Mouse (Mus musculus): ENCODE measurements at regions not wholly inside any gene's neighbourhood (a gene's known extent, or its start where the extent isn't known, plus 50 kb on each side); places are given as distances from the start of the nearest gene placed in this dataset.

- DNase-seq (ENCODE audit: low spot score), result no peak
Measured at GRCm38 (mm10) chr3:42590126-42590525, 847.7 kb downstream of the D3Ertd751e start.

GRCm38 (mm10) chr3:42593792-42594433 is 851.5 kb downstream of the D3Ertd751e start:
- DNase-seq (ENCODE audit: low spot score), result no peak

DNA sequence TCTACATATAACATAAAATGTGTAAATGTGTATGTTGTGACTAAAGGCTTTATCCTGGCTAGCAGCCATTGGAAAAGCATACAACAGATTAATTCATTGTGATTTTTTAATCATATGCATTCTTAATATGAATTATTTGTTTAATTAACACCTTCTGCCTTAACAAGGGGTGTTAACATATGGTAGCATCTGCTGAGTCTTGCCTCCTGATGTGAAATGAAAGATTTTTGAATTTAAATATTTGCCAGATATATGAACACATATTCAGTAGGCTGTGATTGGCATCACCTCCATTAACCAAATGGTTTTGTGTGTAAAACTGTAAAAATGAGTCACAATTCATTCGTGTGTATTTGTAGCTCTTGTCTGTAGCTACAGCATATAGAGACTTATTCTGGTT is 854.3 kb downstream of the D3Ertd751e start:
- no peak for DNase-seq (ENCODE audit: low spot score)
